Mouse (Mus musculus) liver, embryonic 11.5 days (tissue): Measurements from ENCODE around the gene Eif4g3. TPM values are rescaled to one million over a fixed set of nuclear protein-coding genes. Genes with fewer than 3 reads are reported as not detected.

Source experiments
- ATAC-seq: fragments of 200-750 bp; cut with Nextera tagmentation; replicated peaks from 2 replicates; pipeline ENCODE4 v1.8.0; 2017; ENCODE audit warnings: moderate number of reproducible peaks, mild to moderate bottlenecking, moderate TSS enrichment, moderate library complexity; ENCODE audit not compliant: low FRiP score
- DNase-seq: peaks from one replicate; pipeline ENCODE4 v3.0.0-alpha.2; 2017; ENCODE audit warnings: low spot score
- H3K27ac ChIP-seq: fragments of 300-500 bp; sonication (generic); 2 replicates; pipeline ENCODE4 v1.5.1; 2014; ENCODE audit warnings: mild to moderate bottlenecking, low read depth, low read length, control low read depth
- H3K27me3 ChIP-seq: fragments of 300-500 bp; sonication (generic); replicated peaks from 2 replicates; pipeline ENCODE4 v1.6.1; 2014; ENCODE audit warnings: low read length, mixed read lengths; ENCODE audit not compliant: control insufficient read depth, insufficient read depth
- H3K36me3 ChIP-seq: fragments of 300-500 bp; sonication (generic); 2 replicates; pipeline ENCODE4 v1.6.1; 2014; ENCODE audit warnings: mild to moderate bottlenecking, low read length, moderate library complexity, mixed read lengths; ENCODE audit not compliant: control insufficient read depth, insufficient read depth
- H3K4me1 ChIP-seq: fragments of 300-500 bp; sonication (generic); replicated peaks from 2 replicates; pipeline ENCODE4 v1.6.1; 2014; ENCODE audit warnings: low read length, mixed read lengths; ENCODE audit not compliant: control insufficient read depth, insufficient read depth
- H3K4me2 ChIP-seq: fragments of 300-500 bp; sonication (generic); 2 replicates; pipeline ENCODE4 v1.6.1; 2014; ENCODE audit warnings: mild to moderate bottlenecking, control low read depth, moderate library complexity
- H3K4me3 ChIP-seq: fragments of 300-500 bp; sonication (generic); 2 replicates; pipeline ENCODE4 v1.5.1; 2014; ENCODE audit warnings: low read depth, low read length, control low read depth
- H3K9ac ChIP-seq: fragments of 300-500 bp; sonication (generic); 2 replicates; pipeline ENCODE4 v1.6.1; 2014; ENCODE audit warnings: low read depth, low read length, control low read depth
- H3K9me3 ChIP-seq: fragments of 300-500 bp; sonication (generic); 2 replicates; pipeline ENCODE4 v1.6.1; 2016; ENCODE audit warnings: low read length, inconsistent platforms, mixed read lengths; ENCODE audit not compliant: control insufficient read depth
- WGBS: fragments of 180-500 bp; shearing (Covaris S2); extraction: QIAGEN DNeasy Blood & Tissue Kit; methylation state at CpG from one replicate; pipeline ENCODE4 v1.1.7; 2014; 5-methylcytosine and 5-hydroxymethylcytosine counted together
- polyA plus RNA-seq: library from polyadenylated mRNA; unstranded; fragments of >200 nt; fragmentation: Nextera tagmentation; extraction: Ambion mirVana; gene quantifications from 2 replicates; pipeline ENCODE4 v1.2.1, GENCODE M21; 2014

Gene Eif4g3
- polyA plus RNA-seq, 1 experiment from 2014 or later = 28.3 TPM

- peaks cover 3% of the 10 kb centered on the region for H3K36me3 ChIP-seq
- H3K4me3 ChIP-seq = no peak overlapping the region
- H3K9ac ChIP-seq = 0 out of 2 replicates have a peak overlapping the region, but pooled peaks have one; percentile 12
- WGBS = 77% methylated on average over 3 of the region's 3 CpGs
- DNase-seq (no peak), ATAC-seq (peak; percentile 74)
- no peaks in the 10 kb centered on the region for H3K9me3 ChIP-seq
- peaks cover 20% of the 10 kb centered on the region for H3K4me1 ChIP-seq
- H3K27me3 ChIP-seq = no peaks in the 10 kb centered on the region
- H3K4me2 ChIP-seq = no peak overlapping the region
- H3K27ac ChIP-seq = no peak overlapping the region
Measured at GRCm38 (mm10) chr4:138077663-138078295, 85.0 kb downstream of the Eif4g3 start.

DNA sequence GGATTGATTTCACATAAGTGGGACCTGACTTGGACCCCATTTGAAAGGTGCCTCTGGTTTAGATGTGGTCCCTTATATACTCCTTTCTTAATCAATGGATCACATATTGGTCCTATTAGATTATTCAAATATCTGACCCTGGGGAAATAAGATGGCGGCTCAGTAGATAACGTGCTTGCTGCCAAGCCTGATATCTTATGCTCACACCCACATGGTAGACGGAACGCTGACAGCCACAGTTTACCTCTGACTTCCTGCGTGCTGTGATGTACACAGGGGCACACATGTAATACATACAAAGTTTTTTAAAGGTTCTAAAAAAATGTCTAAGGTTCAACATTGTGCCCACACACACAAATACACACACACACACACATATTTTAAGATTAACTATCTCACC is 86.4 kb downstream of the Eif4g3 start:
- ATAC-seq (peak; percentile 71), DNase-seq (no peak)
- WGBS = 68% methylated on average over 5 of the region's 5 CpGs
- Histone ChIP-seq H3K27me3 (no peaks in the 10 kb centered on the region), H3K9me3 (no peaks in the 10 kb centered on the region), H3K9ac (no peak overlapping the region), H3K4me2 (no peak overlapping the region), H3K4me3 (no peak overlapping the region), H3K4me1 (peaks cover 15% of the 10 kb centered on the region), H3K36me3 (peaks cover 3% of the 10 kb centered on the region), H3K27ac (no peak overlapping the region)

GRCm38 (mm10) chr4:138082466-138082865 is 89.6 kb downstream of the Eif4g3 start:
- no peak for ATAC-seq
- no peak overlapping the region for H3K27ac ChIP-seq
- peaks cover 14% of the 10 kb centered on the region for H3K4me1 ChIP-seq
- no peak for DNase-seq
- no peak overlapping the region for H3K4me3 ChIP-seq
- no peaks in the 10 kb centered on the region; the same call in none of the 2 replicates for H3K36me3 ChIP-seq
- H3K9ac ChIP-seq = no peak overlapping the region
- H3K9me3 ChIP-seq = no peaks in the 10 kb centered on the region
- no peaks in the 10 kb centered on the region for H3K27me3 ChIP-seq
- whole genome bisulfite sequencing = 83% methylated on average over 8 of the region's 8 CpGs
- no peak overlapping the region for H3K4me2 ChIP-seq

GRCm38 (mm10) chr4:138084103-138084502 is 91.3 kb downstream of the Eif4g3 start:
- Histone ChIP-seq H3K9me3 (no peaks in the 10 kb centered on the region), H3K4me2 (no peak overlapping the region), H3K36me3 (no peaks in the 10 kb centered on the region; the same call in none of the 2 replicates), H3K9ac (no peak overlapping the region), H3K27me3 (no peaks in the 10 kb centered on the region), H3K4me1 (peaks cover 2% of the 10 kb centered on the region), H3K4me3 (no peak overlapping the region), H3K27ac (no peak overlapping the region)
- no peak for DNase-seq
- no peak for ATAC-seq
- 90% methylated on average over 8 of the region's 8 CpGs for WGBS

- ATAC-seq (no peak), DNase-seq (no peak)
- Histone ChIP-seq H3K4me1 (no peaks in the 10 kb centered on the region; the same call in 1 of the 2 replicates), H3K27ac (no peak overlapping the region), H3K9ac (no peak overlapping the region), H3K4me3 (no peak overlapping the region), H3K4me2 (no peak overlapping the region), H3K36me3 (no peaks in the 10 kb centered on the region; the same call in none of the 2 replicates), H3K27me3 (no peaks in the 10 kb centered on the region), H3K9me3 (no peaks in the 10 kb centered on the region)
- WGBS = 91% methylated on average over 13 of the region's 13 CpGs
Measured at GRCm38 (mm10) chr4:138084851-138085573, 92.2 kb downstream of the Eif4g3 start.

DNA sequence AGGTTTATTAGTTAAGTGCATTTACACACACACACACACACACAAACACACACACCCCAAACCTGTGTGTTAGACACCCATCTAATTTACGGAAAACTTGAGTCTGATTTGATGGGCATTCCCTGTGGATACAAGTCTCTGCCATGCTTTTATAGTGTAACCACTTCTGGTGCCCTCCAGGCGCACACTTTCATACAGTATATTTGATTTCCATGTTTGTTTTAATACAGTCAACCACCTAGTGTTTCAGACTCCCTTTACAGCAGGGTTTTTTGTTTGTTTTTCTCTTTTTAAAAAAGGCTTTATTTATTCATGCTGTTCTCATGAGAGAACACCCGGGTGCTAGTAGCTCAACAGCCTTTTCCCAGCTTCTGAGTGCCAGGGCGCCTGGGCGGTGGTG is 94.1 kb downstream of the Eif4g3 start:
- ATAC-seq = no peak
- Histone ChIP-seq H3K27ac (no peak overlapping the region), H3K4me3 (no peak overlapping the region), H3K4me1 (no peaks in the 10 kb centered on the region), H3K4me2 (no peak overlapping the region), H3K27me3 (no peaks in the 10 kb centered on the region), H3K9ac (no peak overlapping the region), H3K36me3 (no peaks in the 10 kb centered on the region; the same call in none of the 2 replicates), H3K9me3 (no peaks in the 10 kb centered on the region)
- DNase-seq = no peak
- WGBS = 82% methylated on average over 5 of the region's 5 CpGs

GRCm38 (mm10) chr4:138089512-138089911 is 96.7 kb downstream of the Eif4g3 start:
- DNase-seq (no peak), ATAC-seq (no peak)
- no peak overlapping the region for H3K27ac ChIP-seq
- H3K4me3 ChIP-seq = no peak overlapping the region
- WGBS = 88% methylated on average over 2 of the region's 2 CpGs
- no peak overlapping the region for H3K4me2 ChIP-seq
- no peak overlapping the region for H3K9ac ChIP-seq
- H3K9me3 ChIP-seq = no peaks in the 10 kb centered on the region
- no peaks in the 10 kb centered on the region for H3K4me1 ChIP-seq
- H3K27me3 ChIP-seq = no peaks in the 10 kb centered on the region
- no peaks in the 10 kb centered on the region; the same call in none of the 2 replicates for H3K36me3 ChIP-seq

GRCm38 (mm10) chr4:138091562-138092194 is 98.9 kb downstream of the Eif4g3 start:
- Histone ChIP-seq H3K4me3 (no peak overlapping the region), H3K4me1 (no peaks in the 10 kb centered on the region), H3K4me2 (no peak overlapping the region), H3K9ac (no peak overlapping the region), H3K9me3 (no peaks in the 10 kb centered on the region), H3K27me3 (no peaks in the 10 kb centered on the region), H3K36me3 (no peaks in the 10 kb centered on the region; the same call in 1 of the 2 replicates), H3K27ac (no peak overlapping the region)
- ATAC-seq = no peak
- whole genome bisulfite sequencing = 82% methylated on average over 7 of the region's 7 CpGs
- no peak for DNase-seq
